Mouse (Mus musculus) olfactory bulb, adult 2 months (tissue): ENCODE measurements around the gene Kcnj4.

Experiments
- CTCF ChIP-seq: fragments of 200-500 bp; IDR thresholded peaks from 2 replicates; pipeline ENCODE4 v1.5.1; 2012; ENCODE audit warnings: low read depth, mild to moderate bottlenecking, low read length, moderate library complexity; ENCODE audit not compliant: insufficient read depth
- POLR2A ChIP-seq: fragments of 200-500 bp; IDR thresholded peaks from 2 replicates; pipeline ENCODE4 v1.6.1; 2012; ENCODE audit warnings: mild to moderate bottlenecking, low read depth, low read length, moderate library complexity; ENCODE audit not compliant: insufficient read depth

GRCm38 (mm10) chr15:79547289-79547820 is 42.3 kb upstream of the Kcnj4 start:
- no peak for TF ChIP-seq POLR2A
- TF ChIP-seq CTCF = no peak
